Mouse (Mus musculus): Measurements from ENCODE around the gene Rassf8. TPM values are rescaled to one million over a fixed set of nuclear protein-coding genes. Genes with fewer than 3 reads are reported as not detected.
A peak's percentile ranks its signal among the peaks of the same experiment; 100 is the strongest.

Rassf8 gene
- 2.8 and 2.9 TPM in 2 replicates for polyA plus RNA-seq (2015; fragmentation: Nextera tagmentation; extraction: Ambion mirVana)

GRCm38 (mm10) chr6:145746132-145746849 lies at the start of gene Rassf8:
Gene Rassf8, plus strand, starts transcription at chr6:145746748.
- Histone ChIP-seq H3K9me3 (replicated peaks) (0 out of 2 replicates have a peak, but pooled peaks cover under 1% of the 10 kb centered on the region), H3K4me2 (peak within 1 kb of the TSS; percentile 87), H3K27me3 (peaks cover 9% of the 10 kb centered on the region), H3K36me3 (ENCODE audit: poor library complexity, severe bottlenecking) (no peaks in the 10 kb centered on the region), H3K27ac (peak within 1 kb of the TSS; percentile 53), H3K4me1 (peaks cover 15% of the 10 kb centered on the region), H3K4me3 (peak within 1 kb of the TSS; percentile 66), H3K9ac (peak within 1 kb of the TSS; percentile 84)
- ATAC-seq = peak; percentile 97
- under 1% methylated on average over 54 of the region's 71 CpGs for WGBS

GRCm38 (mm10) chr6:145701021-145701540 lies 45.5 kb upstream of the Rassf8 start:
- WGBS = 41% methylated on average over 8 of the region's 8 CpGs
- no peak overlapping the region for H3K27ac ChIP-seq
- no peaks in the 10 kb centered on the region for H3K4me1 ChIP-seq
- H3K4me2 ChIP-seq = no peak overlapping the region
- no peaks in the 10 kb centered on the region for H3K9me3 ChIP-seq (replicated peaks)
- no peak overlapping the region for H3K9ac ChIP-seq
- H3K4me3 ChIP-seq = no peak overlapping the region
- ATAC-seq = no peak
- H3K36me3 ChIP-seq (ENCODE audit: poor library complexity, severe bottlenecking) = no peaks in the 10 kb centered on the region
- no peaks in the 10 kb centered on the region for H3K27me3 ChIP-seq

- 85% methylated on average over 6 of the region's 6 CpGs for WGBS
- H3K4me3 ChIP-seq = no peak overlapping the region
- no peak for ATAC-seq
- no peaks in the 10 kb centered on the region for H3K4me1 ChIP-seq
- H3K27me3 ChIP-seq = no peaks in the 10 kb centered on the region
- no peaks in the 10 kb centered on the region for H3K9me3 ChIP-seq (replicated peaks)
- H3K27ac ChIP-seq = no peak overlapping the region
- no peaks in the 10 kb centered on the region for H3K36me3 ChIP-seq (ENCODE audit: poor library complexity, severe bottlenecking)
- H3K9ac ChIP-seq = no peak overlapping the region
- H3K4me2 ChIP-seq = no peak overlapping the region
Measured at GRCm38 (mm10) chr6:145703667-145704066, 42.9 kb upstream of the Rassf8 start.

GRCm38 (mm10) chr6:145709956-145710720 lies 36.4 kb upstream of the Rassf8 start:
- Histone ChIP-seq H3K9me3 (replicated peaks) (no peaks in the 10 kb centered on the region), H3K4me3 (no peak overlapping the region), H3K27ac (no peak overlapping the region), H3K4me1 (no peaks in the 10 kb centered on the region), H3K9ac (no peak overlapping the region), H3K4me2 (no peak overlapping the region), H3K36me3 (ENCODE audit: poor library complexity, severe bottlenecking) (no peaks in the 10 kb centered on the region), H3K27me3 (no peaks in the 10 kb centered on the region)
- 93% methylated on average over 18 of the region's 18 CpGs for WGBS
- ATAC-seq = no peak

- no peak overlapping the region for H3K4me2 ChIP-seq
- 90% methylated on average over 3 of the region's 3 CpGs for WGBS
- ATAC-seq = no peak
Measured at GRCm38 (mm10) chr6:145710797-145711196, 35.8 kb upstream of the Rassf8 start.

GRCm38 (mm10) chr6:145711320-145711719 lies 35.2 kb upstream of the Rassf8 start:
- H3K4me3 ChIP-seq = no peak overlapping the region
- no peak overlapping the region for H3K4me2 ChIP-seq
- no peaks in the 10 kb centered on the region for H3K9me3 ChIP-seq (replicated peaks)
- WGBS = 88% methylated on average over 5 of the region's 5 CpGs
- no peak overlapping the region for H3K27ac ChIP-seq
- H3K9ac ChIP-seq = no peak overlapping the region
- no peaks in the 10 kb centered on the region for H3K4me1 ChIP-seq
- H3K27me3 ChIP-seq = no peaks in the 10 kb centered on the region
- H3K36me3 ChIP-seq (ENCODE audit: poor library complexity, severe bottlenecking) = no peaks in the 10 kb centered on the region
- no peak for ATAC-seq

More at GRCm38 (mm10) chr6:145710797-145711196, 35.8 kb upstream of the Rassf8 start:
- Histone ChIP-seq H3K9ac (no peak overlapping the region), H3K27ac (no peak overlapping the region), H3K9me3 (replicated peaks) (no peaks in the 10 kb centered on the region), H3K36me3 (ENCODE audit: poor library complexity, severe bottlenecking) (no peaks in the 10 kb centered on the region), H3K27me3 (no peaks in the 10 kb centered on the region), H3K4me1 (no peaks in the 10 kb centered on the region), H3K4me3 (no peak overlapping the region)

GRCm38 (mm10) chr6:145713241-145714114 lies 33.1 kb upstream of the Rassf8 start:
- no peaks in the 10 kb centered on the region for H3K36me3 ChIP-seq (ENCODE audit: poor library complexity, severe bottlenecking)
- no peaks in the 10 kb centered on the region for H3K4me1 ChIP-seq
- no peak overlapping the region for H3K9ac ChIP-seq
- no peak overlapping the region for H3K4me3 ChIP-seq
- no peaks in the 10 kb centered on the region for H3K27me3 ChIP-seq
- no peaks in the 10 kb centered on the region for H3K9me3 ChIP-seq (replicated peaks)
- H3K4me2 ChIP-seq = no peak overlapping the region
- no peak overlapping the region for H3K27ac ChIP-seq
- ATAC-seq = no peak
- WGBS = 62% methylated on average over 8 of the region's 8 CpGs

GRCm38 (mm10) chr6:145714131-145714530 lies 32.4 kb upstream of the Rassf8 start:
- Histone ChIP-seq H3K27me3 (no peaks in the 10 kb centered on the region), H3K9me3 (replicated peaks) (no peaks in the 10 kb centered on the region), H3K36me3 (ENCODE audit: poor library complexity, severe bottlenecking) (no peaks in the 10 kb centered on the region), H3K4me1 (no peaks in the 10 kb centered on the region), H3K9ac (no peak overlapping the region), H3K4me2 (no peak overlapping the region), H3K4me3 (no peak overlapping the region), H3K27ac (no peak overlapping the region)
- no peak for ATAC-seq
- WGBS = 64% methylated on average over 1 of the region's 1 CpGs

- H3K27ac ChIP-seq = no peak overlapping the region
- H3K4me2 ChIP-seq = no peak overlapping the region
- no peaks in the 10 kb centered on the region for H3K36me3 ChIP-seq (ENCODE audit: poor library complexity, severe bottlenecking)
- no peaks in the 10 kb centered on the region for H3K27me3 ChIP-seq
- WGBS = 64% methylated on average over 7 of the region's 7 CpGs
- no peak overlapping the region for H3K4me3 ChIP-seq
- no peaks in the 10 kb centered on the region for H3K4me1 ChIP-seq
- no peaks in the 10 kb centered on the region for H3K9me3 ChIP-seq (replicated peaks)
- no peak overlapping the region for H3K9ac ChIP-seq
- ATAC-seq = no peak
Measured at GRCm38 (mm10) chr6:145722596-145722995, 24.0 kb upstream of the Rassf8 start.

GRCm38 (mm10) chr6:145723131-145723863 lies 23.3 kb upstream of the Rassf8 start:
- Histone ChIP-seq H3K36me3 (ENCODE audit: poor library complexity, severe bottlenecking) (no peaks in the 10 kb centered on the region), H3K27me3 (no peaks in the 10 kb centered on the region), H3K4me1 (no peaks in the 10 kb centered on the region), H3K9me3 (replicated peaks) (no peaks in the 10 kb centered on the region), H3K27ac (no peak overlapping the region), H3K4me3 (no peak overlapping the region), H3K9ac (no peak overlapping the region), H3K4me2 (no peak overlapping the region)
- no peak for ATAC-seq
- 87% methylated on average over 13 of the region's 13 CpGs for WGBS

- Histone ChIP-seq H3K9ac (no peak overlapping the region), H3K4me1 (no peaks in the 10 kb centered on the region), H3K4me3 (no peak overlapping the region), H3K9me3 (replicated peaks) (no peaks in the 10 kb centered on the region), H3K36me3 (ENCODE audit: poor library complexity, severe bottlenecking) (no peaks in the 10 kb centered on the region), H3K4me2 (no peak overlapping the region), H3K27me3 (no peaks in the 10 kb centered on the region), H3K27ac (no peak overlapping the region)
- ATAC-seq = no peak
- WGBS = 89% methylated on average over 10 of the region's 10 CpGs
Measured at GRCm38 (mm10) chr6:145725849-145726248, 20.7 kb upstream of the Rassf8 start.

Data from forebrain, embryonic 13.5 days (tissue).